Mouse (Mus musculus): Measurements from ENCODE around the gene Celf2.
A peak's percentile ranks its signal among the peaks of the same experiment; 100 is the strongest.

Celf2 gene

GRCm38 (mm10) chr2:6739998-6740668 lies 769.2 kb downstream of the Celf2 start:
- no peak for DNase-seq (ENCODE audit: low read depth, low spot score)

DNA sequence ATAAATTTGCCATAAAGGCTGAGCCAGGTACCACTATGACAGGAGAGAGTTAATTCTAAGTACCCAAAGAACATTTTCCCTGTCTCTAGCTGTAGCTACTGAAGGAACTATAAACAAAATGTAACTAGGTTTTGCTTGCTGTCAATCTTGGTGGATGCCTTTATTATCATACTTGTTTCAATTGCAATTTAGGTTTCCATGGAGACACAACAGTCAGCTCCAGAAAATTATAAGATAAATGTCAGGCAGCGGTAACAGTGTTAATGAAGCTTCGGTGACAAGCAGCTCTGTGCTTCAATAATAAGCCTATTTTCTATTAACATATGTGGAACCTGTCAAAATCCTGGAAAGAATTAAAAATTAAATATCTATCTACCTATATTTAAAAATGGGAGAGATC lies 777.3 kb downstream of the Celf2 start:
- no peak for DNase-seq (ENCODE audit: low read depth, low spot score)

DNA sequence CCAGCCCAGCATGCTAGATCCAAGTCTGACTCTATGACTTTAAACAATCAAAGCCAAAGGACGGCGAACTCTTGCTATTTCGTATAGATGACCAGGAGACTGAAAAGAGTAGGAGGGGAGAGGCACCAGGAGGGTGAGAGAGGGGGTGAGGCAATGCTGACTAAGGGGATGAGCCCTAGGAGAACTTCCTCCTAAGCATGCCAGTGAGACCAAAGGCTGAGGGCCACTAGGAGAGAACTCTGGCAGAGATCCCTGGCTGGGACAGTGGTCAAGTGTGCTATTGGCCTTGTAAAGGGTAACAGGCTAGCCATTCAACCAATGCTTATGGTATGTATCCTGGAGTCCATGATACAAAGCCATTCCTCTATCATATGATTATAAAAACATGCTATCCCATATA lies 778.5 kb downstream of the Celf2 start:
- DNase-seq (ENCODE audit: low read depth, low spot score) = no peak

GRCm38 (mm10) chr2:6729984-6730383 lies 779.4 kb downstream of the Celf2 start:
- no peak for DNase-seq (ENCODE audit: low read depth, low spot score)

DNA sequence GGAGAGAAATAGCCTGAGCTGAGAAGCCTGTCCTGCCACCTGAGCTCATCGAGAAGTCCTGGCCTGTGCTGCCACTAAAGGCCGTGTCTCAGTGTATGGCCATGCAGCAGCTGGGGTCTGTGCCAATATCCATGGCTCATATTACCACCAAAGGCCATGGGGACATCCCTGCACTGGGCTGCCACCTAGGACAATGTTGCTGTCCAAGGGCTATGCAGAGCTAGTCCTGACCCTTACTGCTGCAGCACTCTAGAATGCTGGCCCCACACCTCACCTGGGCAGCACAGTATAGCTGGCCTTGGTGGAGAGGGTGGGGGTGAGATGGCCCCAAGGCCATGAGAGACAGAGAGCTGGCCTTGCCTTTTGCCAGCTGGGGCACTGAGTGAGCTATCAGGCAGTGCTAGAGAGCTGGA lies 780.5 kb downstream of the Celf2 start:
- DNase-seq (ENCODE audit: low read depth, low spot score) = no peak

DNA sequence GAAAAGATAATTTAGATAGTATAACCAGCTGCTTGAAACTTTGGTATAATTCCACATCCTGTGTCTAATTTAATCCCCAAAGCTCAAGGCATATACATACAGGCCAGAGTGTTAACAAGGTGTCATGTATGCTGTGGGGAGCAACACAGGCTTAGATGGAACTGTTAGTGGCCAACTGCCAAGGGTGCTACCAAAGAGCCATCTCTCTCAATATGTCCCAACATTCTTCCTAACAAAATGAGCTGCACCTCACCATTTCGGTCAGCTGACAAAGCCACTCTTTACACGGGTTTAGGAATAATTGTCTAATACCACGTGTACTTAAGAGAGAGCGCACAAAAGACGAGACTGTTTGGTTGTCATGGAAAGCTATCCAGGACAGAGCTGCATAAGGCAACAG lies 782.0 kb downstream of the Celf2 start:
- DNase-seq (ENCODE audit: low read depth, low spot score) = no peak

DNA sequence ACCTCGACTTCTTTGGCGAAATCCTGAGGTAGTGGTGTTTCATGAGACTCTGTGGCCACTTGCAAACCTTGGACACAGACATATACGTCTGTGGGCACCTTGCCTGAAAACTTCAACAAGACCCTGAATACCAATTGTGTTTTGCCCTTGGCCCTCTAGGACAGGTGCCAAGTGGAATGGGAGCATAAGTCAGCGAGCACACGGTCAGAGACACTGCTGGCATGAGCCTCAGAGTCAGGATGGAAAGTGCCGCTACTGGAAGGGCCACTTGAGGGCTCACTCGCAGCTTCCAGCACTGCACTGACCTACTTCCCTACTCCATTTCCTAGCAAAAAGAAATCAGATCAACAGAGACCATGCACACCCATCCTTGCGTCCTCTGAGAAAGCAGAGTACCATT lies 783.3 kb downstream of the Celf2 start:
- DNase-seq (ENCODE audit: low read depth, low spot score) = no peak

- no peak for DNase-seq (ENCODE audit: low read depth, low spot score)
Measured at GRCm38 (mm10) chr2:6723602-6724001, 785.8 kb downstream of the Celf2 start.

- DNase-seq (ENCODE audit: low read depth, low spot score) = peak; percentile 43
Measured at GRCm38 (mm10) chr2:6721460-6722401, 787.6 kb downstream of the Celf2 start.

DNA sequence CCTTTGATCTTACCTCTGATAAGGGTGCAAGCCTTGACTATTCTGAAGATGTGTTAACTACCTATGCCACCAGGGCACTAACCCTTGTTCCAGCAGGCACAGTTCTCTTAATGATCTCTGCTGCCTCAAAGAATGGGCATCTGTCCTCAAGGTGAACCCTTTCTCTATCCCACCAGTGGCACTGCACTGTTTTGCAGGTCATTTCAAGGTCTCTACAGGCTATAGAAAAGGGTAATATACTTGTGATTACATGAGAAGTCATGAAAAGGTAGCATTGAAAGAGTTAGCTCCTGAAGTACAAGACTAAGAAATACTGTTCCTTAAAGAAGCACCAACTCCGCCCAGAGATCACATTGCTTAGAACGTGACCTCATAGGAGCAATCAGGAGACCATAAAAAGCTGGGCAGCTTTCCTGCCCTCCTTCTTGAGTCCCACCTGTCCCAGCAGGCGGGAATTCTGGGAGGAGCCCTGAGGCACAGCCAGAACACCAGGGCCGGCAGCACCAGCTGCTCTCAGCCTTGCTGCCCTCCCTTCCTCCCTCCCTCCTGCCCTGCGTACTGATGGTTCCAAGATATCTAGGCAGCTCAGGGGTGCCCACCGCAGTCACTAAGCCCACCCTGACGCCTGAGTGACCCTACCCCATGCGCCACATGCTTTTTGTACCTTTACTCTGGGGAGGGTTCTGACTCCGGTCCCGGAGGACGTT lies 788.5 kb downstream of the Celf2 start:
- DNase-seq (ENCODE audit: low read depth, low spot score) = no peak

DNA sequence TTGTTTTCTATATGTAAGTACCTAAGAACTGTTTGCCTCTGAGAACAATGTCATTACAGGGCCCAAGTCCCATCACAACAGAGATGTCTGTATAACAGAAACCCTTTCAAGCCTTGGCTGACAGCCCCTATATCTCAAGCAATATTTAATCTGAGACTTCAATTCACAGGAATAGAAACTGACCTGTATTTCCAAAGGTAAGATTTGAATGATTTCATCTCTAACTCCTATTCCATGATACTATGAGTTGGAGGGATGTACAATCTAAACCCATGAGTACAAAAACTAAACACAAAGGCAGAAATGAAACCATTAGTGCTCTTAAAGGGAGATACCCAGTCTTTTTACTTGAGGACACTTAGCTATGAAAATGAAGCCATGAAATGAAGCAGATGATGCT lies 790.5 kb downstream of the Celf2 start:
- DNase-seq (ENCODE audit: low read depth, low spot score) = no peak

DNA sequence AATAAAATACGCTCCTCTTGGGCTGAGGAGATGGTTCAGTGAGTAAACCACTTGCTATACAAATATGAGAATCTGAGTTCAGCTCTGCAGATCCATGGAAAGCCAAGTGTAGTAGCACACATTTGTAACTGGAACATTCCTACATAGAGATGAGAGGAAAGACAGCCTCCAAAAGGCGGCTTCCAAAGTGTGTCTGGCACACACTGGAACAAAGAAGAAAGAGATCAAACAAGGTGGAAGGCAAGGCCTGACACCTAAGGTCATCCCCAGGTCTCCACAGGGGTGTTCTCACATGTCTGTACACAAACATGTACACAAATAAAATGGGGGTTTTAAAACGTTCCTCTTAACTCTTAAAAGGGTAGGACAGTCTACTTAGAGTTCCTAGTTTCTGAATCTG lies 791.4 kb downstream of the Celf2 start:
- DNase-seq (ENCODE audit: low read depth, low spot score) = no peak

DNA sequence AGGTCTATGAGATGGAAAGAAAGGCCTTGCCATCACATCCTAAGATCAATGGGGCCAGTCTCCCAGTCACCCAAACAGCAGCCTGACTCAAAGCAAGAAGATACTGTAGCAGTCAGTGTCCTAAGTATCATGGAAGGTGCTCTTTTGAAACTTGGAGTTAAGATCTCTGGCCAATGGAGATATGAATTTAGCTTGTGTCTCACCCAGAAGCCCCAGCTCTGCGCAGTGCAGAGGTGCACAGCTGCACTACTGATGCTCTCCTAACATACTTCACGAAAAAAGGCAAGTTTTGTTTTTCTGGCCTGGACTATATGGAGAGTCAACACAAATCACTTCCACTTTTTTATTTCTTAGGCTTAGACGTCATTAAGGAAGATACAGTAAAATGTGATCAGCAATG lies 793.8 kb downstream of the Celf2 start:
- no peak for DNase-seq (ENCODE audit: low read depth, low spot score)

DNA sequence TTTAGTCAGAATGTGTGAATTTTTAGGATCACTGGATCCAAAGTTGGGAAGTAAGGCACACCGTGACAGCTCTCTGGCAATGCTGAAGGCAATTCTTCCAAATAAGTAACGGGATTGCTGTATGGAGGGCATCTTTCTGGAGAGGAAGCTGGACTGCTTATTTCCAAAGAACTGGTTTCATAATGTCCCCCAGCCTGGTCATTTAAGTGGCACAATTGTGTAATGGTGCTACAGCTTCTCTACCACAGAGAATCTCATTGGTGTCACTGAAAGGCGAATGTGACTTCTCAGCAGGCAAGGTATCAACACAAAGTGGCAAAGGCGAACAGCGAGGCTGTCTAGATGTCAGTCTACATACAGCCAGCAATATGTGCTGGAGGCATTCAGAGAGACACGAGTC lies 795.8 kb downstream of the Celf2 start:
- no peak for DNase-seq (ENCODE audit: low read depth, low spot score)

DNA sequence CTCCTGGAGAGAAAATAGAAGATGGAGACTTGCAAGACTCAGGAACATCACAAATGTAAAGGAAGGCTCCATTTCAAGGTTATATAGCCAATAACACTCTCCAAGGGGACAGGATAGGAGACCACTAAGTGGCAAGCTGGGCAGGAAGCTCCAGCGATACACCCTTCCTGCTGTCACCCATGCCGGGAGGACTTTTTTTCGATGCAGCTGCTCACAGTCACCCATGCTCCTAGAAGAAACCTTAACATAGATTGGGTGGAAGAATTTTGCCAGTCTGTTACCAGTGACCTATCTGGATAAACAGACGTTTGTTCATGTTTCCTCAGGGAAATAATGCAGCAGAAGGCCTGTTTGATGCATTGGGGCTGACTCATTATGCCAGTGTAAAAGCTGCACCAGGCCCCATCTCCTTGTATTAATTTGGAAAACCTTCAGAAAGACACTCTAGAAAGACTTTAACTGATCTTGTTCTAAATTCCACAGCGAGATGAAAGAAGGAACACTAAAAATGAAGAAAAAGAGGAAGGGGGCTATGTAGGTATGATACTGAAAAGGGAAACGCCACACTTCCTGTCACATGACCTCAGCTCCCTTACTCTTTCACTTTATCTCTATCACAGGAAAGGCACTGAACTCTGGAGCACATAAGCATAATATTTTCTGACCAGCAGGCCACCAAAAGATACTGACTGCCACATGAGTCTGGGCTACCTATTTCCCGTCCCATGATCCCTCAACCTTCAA lies 798.5 kb downstream of the Celf2 start:
- no peak for DNase-seq (ENCODE audit: low read depth, low spot score)

DNA sequence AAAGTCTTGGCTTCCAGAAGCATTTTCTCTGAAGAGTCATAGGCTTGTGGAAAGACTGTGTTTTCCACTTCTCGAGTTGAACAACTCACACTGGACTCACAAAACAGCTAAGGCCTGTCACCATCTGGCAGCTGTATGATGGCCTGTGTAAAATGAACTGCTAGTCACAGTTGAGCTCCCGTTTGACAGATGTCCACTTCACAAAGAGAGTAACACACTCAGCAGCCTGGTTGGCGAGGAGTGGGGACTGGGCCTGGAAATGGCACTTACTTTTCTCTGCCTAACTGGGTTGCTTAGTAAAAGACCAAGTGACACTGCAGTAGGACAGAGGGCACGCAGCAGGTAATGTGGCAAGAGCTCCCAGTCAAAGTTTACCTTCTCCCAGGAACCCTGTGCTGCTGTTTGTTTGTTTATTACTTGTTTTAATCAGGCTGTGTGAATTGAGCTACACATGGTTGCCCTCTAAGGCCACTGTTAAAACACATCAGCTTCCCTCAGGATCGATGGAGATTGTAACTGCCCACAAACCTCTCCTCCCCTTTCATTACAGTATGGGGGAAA lies 801.3 kb downstream of the Celf2 start:
- DNase-seq (ENCODE audit: low read depth, low spot score) = no peak

- no peak for DNase-seq (ENCODE audit: low read depth, low spot score)
Measured at GRCm38 (mm10) chr2:6707276-6707675, 802.1 kb downstream of the Celf2 start.

GRCm38 (mm10) chr2:6705929-6706739 lies 803.2 kb downstream of the Celf2 start:
- DNase-seq (ENCODE audit: low read depth, low spot score) = no peak

DNA sequence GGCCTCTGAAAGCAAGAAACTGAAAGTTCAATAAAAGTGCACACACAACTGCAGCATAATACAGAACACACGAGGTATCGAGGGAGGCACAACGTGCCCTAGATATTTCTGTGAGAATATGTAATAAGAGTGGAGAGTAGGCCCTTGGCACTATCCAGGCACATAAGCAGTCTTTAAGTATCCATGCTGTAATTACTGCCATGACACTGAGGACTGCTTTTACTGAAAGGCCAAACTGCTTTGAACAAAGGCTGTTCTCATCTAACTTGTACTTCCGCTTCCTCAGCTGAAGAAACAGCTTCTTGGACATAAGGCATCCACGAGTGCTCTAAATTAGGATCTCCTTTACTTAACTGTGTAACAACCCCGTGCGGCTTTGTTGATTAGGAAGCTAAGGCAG lies 803.9 kb downstream of the Celf2 start:
- DNase-seq (ENCODE audit: low read depth, low spot score) = no peak

DNA sequence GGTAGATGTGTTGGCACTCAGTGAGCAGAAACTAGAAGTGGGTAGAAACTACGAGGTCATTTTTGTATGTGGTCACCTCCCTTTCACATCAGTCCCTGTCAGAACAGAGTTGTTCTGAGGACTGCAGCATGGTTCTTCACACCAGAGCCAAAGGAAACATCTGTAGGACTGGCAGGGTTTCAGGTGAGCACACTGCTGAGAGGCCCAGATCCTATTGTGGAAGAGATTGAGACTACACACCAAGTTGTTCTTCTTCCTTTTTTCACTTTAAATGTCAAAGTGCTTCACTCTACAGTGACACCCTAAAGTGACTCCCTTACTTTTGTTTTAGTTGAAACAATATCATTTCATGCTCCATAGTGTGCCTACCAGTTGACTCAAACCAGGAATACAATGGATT lies 804.6 kb downstream of the Celf2 start:
- no peak for DNase-seq (ENCODE audit: low read depth, low spot score)

DNA sequence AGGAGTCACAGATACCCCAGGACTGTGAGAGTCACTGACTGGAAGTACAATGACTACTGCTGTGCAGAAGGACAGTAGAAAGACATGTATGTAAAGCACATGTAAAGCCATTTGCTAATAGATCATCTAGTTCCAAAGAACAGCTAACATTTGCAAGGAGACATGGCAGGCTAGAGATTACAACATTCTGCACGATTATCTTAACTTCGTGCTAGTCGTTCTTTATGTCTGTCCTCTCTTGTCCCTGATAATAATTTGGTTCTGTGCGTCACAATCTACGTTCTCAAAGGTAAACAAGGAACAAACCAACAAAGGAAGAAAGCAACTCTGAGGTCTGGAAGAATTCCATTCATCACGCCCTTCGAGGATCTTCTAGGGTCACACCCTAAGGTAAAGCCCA lies 805.0 kb downstream of the Celf2 start:
- no peak for DNase-seq (ENCODE audit: low read depth, low spot score)
